Mouse (Mus musculus): Measurements from ENCODE around the gene Naa30.

The Naa30 gene

DNA sequence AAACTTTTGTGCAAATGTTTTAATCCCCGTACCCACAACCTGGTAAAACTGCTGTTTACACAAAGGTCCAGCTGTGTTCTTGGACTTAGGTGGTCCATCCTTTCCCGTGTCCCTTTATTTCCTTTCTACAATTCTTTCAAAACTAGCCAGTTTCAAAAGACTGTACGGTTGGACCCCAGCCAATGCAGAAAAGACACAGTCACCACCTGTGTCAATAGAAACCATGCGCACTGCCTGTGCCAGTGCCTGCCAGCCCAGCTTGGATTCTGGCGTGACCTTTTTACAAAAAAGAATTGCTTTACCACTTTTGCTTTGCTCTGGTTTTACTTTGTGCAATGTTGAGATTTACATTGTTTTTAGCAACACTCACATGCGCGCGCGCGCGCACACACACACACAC, 55.0 kb downstream of the Naa30 start:
- DNase-seq = peak; percentile 74 to 76

GRCm38 (mm10) chr14:49231845-49232244, 59.8 kb downstream of the Naa30 start:
- DNase-seq = no peak

GRCm38 (mm10) chr14:49234788-49235515, 62.9 kb downstream of the Naa30 start:
- DNase-seq = peak; percentile 68 to 71

- peak; percentile 87 to 89 for DNase-seq
These were observed 66.2 kb downstream of the Naa30 start for GRCm38 (mm10) chr14:49238206-49238605.
